Mouse (Mus musculus) c-Kit-positive CD71-negative TER-119-negative erythroid progenitor cells, embryonic 14.5 days (primary cell): Measurements from ENCODE around the gene Vmn1r197.
"Not testable (repeated sequence)": the region's sequence is repeated elsewhere in the genome, so short reads cannot be mapped to it uniquely, and the experiment has no call there.

Experiments
- DNase-seq: peaks from one replicate; pipeline ENCODE4 v3.0.0-alpha.2; 2013; ENCODE audit warnings: low read depth

Gene Vmn1r197

DNA sequence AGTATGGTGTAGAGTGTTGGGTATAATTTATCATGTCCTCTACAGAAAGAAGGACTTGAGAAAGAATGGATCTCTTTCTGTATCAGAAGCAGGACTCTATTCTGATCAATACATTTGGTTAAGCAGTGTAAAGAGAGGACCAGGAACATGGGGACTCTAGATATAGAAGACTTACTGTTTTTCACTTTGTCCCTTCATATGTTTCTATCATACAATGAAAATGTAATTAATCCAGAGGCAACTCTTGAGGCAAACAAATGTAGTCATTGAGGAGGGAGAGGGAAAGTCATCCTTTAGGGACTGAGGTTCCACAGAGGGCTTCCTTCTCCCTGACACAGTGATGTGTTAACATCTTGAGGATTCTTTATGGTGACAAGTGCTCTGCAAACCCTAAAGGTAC lies at the start of gene Vmn1r197:
Gene Vmn1r197, plus strand, starts transcription at position 301 of the 400 bp plus-strand sequence.
- DNase-seq: no peak

DNA sequence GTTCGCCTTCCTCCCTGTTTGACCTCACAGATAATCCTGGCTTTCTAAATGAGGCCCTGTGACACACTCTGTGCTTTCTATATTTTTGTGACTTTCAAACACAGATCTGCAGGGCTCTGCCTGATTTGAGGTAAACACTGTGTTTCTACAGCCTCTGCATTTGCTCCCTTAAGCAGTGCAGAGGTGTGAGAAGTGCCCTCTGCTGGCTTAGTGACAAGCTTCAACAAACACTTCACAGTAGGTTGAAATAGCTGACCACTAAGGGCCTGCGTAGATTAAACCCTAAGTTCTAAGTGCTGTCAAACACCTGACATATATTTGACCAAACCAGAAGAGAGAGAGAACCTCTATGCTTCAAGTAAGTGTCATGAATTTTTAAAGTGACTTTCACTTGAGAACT lies 39.8 kb upstream of the Vmn1r197 start:
- DNase-seq: no peak

DNA sequence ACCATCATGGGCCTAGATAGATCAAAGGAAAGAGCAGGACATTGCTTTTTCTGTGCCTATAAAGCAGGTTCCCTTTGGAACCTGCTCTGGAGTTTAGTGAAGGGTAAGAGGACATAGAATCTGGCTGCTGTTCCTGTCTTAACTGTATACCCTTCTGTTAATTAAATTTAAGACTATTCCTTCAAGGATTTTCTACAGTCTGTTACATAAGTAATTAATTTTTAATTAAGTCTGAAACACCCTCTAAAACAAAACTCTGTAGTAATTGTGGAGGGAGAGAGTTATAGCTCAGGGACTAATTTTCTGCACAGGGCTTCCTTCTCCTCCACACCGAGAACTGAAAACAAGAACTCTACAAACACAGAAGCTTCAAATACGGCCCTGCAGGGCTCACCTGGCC lies 34.8 kb upstream of the Vmn1r197 start, which contains the start of gene Vmn1r196:
Gene Vmn1r196, plus strand, starts transcription at position 301 of the 400 bp plus-strand sequence.
- DNase-seq: no peak

DNA sequence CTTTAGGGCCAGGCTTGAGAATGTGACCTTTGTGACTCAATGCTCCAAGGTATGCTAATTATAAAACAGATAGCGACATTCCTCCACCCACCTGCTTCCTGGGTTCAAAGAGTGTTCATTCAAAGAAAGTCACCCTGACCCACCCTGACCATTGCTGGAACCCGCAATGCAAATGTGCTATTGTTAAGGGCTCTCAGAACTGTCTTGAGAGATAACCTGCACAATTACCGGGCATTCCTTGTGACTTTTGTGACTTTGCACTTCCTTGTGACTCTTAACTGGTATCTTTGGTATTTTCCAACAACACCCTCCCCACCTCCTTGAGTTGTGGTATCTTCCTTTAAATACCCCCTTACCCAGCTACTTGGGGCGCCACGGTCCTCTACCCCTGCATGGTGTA lies 16.3 kb upstream of the Vmn1r197 start:
- DNase-seq: not testable (repeated sequence)

DNA sequence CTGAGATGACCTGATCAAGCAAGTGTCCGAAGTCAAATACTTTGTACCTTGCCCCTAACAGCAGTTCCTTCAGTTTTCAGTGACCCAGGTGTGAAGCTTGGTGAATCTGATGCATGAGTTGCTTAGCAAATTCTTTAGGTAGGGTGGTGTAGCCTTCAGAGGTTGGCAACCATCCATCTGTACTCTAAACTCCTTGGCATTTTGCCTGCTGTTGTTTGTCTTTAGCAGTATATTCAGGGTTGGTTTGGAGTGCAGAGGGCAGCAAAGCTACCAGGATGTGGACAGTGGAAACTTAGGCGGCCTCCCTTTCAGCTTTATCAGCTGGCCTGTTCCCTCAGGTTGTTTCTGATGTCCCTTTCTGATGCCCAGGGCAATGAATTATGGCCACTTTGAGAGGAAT lies 9.0 kb upstream of the Vmn1r197 start:
- no peak for DNase-seq

DNA sequence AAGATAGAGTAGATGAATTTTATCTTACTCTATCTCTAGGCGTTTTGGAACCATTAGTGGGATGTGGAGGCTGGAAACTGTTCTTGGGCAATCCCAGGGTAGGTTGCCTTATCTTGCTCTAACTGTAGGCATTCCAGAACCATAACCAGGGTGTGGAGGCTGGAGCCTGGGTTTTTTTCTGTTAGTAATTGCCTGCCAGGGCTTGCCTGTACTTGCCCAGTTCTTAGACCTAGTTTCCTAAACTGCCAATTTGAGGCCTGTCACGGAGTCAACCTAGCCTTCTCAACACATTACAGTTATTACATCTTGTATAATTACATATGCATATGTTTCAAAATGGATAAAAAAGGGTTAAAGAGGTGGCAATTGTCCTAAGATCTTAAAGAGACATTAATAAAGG lies 7.0 kb upstream of the Vmn1r197 start:
- DNase-seq: no peak

DNA sequence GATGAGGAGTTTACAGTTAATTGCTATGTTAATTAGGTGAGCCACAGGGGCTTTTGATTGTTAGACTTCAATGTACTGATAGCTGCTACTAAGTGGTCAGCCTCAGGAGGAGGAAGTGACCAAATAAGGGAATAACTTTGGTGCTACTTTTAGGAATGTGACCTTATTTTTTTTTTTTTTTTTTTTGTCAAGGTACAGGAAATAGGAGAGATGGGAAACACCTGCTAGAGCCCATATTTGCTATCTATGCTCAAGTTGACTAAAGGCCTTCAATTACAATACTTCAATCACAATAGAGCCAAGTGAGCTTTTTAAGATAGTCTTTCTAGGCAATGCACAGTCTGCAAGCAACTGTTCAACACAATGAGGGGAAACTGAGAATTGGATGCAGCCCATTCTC lies 4.3 kb upstream of the Vmn1r197 start:
- DNase-seq: no peak

DNA sequence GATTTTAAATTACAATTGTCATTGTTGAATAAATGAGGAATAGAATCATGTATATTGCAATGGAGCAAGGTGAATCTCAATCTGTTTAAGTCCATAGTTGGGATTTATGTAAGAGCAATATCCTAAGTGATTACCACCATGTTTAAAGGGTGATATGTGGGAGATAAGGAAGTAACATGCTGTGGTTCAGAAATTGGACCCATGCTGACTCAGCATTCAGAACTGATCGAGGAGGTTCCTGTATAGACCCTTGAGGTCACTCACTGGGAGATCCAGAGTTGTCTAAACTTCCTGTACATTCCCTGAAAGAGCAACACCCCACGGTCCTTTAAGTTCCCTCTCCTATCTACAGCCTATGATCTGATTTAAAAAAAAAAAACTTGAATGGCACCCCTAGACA lies 8.9 kb downstream of the Vmn1r197 start:
- DNase-seq: no peak

DNA sequence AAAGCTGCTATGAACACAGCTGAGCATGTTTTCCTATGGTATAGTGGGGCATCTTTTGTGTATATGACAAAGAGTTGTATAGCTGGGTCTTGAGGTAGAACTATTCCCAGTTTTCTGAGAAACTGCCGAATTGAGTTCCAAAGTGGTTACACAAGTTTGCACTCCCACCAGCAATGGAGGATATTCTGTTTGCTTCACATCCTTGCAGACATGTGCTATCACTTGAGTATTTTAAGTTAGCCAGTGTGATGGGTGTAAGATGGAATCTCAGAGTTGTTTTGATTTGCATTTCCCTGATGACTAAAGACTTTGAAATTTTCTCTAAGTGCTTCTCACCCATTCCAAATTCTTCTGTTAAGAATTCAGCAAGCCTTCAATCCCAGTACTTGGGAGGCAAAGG lies 11.2 kb downstream of the Vmn1r197 start:
- no peak for DNase-seq

DNA sequence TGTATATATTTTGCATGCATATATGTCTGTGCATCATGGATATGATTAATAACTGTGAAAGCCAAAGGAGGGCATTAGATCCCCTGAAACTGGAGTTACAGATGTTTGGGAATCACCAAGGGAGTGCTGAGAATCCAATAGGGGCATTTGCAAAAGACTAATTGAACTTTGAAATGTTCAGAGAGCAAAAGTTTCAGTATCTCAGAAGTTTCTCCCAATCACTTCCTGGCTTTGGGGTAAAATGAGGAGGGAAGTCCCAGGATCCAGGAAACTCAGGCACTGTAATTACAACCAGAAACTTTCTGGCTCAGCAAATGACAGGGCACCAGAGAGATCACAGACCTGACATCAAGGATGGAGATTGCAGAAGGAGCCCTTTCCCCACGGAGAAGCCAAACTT lies 25.7 kb downstream of the Vmn1r197 start, which contains the start of gene Vmn1r198:
Gene Vmn1r198, plus strand, starts transcription at position 301 of the 400 bp plus-strand sequence.
- no peak for DNase-seq

DNA sequence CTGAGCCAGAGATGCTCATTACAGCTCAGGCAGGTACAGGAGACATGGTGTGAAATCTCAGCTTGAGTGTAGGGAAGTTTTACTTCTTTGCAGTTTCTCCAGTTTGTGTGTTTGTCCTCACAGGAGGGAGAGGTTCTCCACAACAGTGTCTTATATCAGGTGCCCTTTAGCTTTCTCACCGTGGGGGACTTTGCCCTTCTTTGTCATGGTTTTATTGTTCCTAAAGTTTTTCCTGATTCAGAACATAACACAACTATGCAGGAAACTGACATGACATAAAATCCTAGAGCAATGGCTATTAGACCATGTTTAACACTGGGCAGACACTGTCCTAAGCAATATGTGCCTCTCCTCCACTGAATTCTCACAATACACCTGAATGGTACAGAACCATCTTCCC lies 26.4 kb downstream of the Vmn1r197 start:
- DNase-seq: no peak

DNA sequence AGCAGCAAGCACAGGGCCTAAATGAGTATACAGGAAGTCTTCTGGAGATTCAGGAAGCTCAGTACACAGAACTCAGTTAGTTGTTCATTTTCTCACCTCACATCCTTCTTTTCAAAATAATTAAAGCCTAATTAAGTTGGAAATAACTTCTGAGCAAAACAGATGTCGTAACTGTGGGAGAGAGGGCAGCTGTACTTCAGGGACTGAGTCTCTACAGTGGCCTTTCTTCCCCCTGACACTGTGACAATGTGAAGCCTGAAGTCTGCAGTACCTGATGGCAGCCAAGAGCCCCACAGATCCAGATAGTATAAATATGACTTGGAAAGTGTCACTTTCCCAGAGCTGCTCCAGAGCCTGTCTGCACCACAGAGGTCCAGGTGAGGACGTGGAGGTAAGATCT lies 55.1 kb downstream of the Vmn1r197 start, which contains the start of gene Vmn1r199:
Gene Vmn1r199, plus strand, starts transcription at position 301 of the 400 bp plus-strand sequence.
- DNase-seq: no peak

DNA sequence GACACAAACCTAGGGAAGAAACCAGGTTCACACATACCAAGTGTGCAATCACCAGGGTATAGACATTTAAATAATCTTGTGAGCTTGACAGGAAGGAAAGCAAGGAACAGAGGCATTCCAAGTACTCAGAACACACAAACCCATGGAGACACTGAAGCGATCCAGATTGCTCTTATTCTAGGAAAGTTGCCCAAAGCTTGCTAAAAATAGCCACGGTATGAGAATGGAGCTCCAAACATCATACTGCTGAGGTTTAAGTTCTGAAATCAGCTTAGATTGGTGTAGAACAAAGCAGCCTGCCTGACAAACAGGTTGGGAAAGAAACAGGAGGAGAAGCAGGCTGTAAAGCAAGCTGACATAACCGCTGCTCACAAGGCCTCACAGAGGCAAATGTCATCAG lies 56.7 kb downstream of the Vmn1r197 start:
- not testable (repeated sequence) for DNase-seq
